ENCODE assay signal across 30 mouse cellular contexts in genomic region chr1:82766227-82766626, GRCm38 (mm10). TPM values are rescaled to one million over a fixed set of nuclear protein-coding genes. Genes with fewer than 3 reads are reported as not detected.
DNase-seq lines count a peak whose midpoint lies in the region; ATAC-seq and TF ChIP-seq lines count a peak whose summit lies in the region.
"Had no signal": no experiment of that assay in that cellular context is flagged by ENCODE, and none has a peak within 500 bp of the region (broad histone marks: within the 10 kb centered on the region; RNA-seq: fewer than 3 reads in every experiment).

No protein-coding gene starts in this region.

- WGBS in kidney, embryonic 14.5 days, result 38% methylated on average over 1 of the region's 1 CpGs
- 42% methylated on average over 1 of the region's 1 CpGs for WGBS in kidney, embryonic 16.5 days
- 37% methylated on average over 1 of the region's 1 CpGs for WGBS in intestine, embryonic 16.5 days
- WGBS in small intestine, adult 2 months, result 13% methylated on average over 1 of the region's 1 CpGs
- 84% methylated on average over 1 of the region's 1 CpGs for WGBS in midbrain, embryonic 14.5 days

- H3K4me1 ChIP-seq in kidney, embryonic 14.5 days (ENCODE audit: control insufficient read depth, insufficient read depth, low read length), result no peaks in the 10 kb centered on the region
- H3K4me1 ChIP-seq in kidney, embryonic 16.5 days (ENCODE audit: insufficient read depth, low read length), result peaks cover 4% of the 10 kb centered on the region; the same call in 1 of the 2 replicates
- H3K4me1 ChIP-seq in intestine, embryonic 16.5 days (ENCODE audit: control insufficient read depth, insufficient read depth, low read length), result 0 out of 2 replicates have a peak, but pooled peaks cover 2% of the 10 kb centered on the region
- H3K4me1 ChIP-seq in small intestine, adult 2 months (ENCODE audit: control insufficient read depth, insufficient read depth, insufficient read length, low read length), result peaks cover 13% of the 10 kb centered on the region; the same call in 1 of the 2 replicates
- H3K4me1 ChIP-seq in midbrain, embryonic 14.5 days (ENCODE audit: control insufficient read depth, insufficient read depth, low read length), result no peaks in the 10 kb centered on the region
- H3K4me1 ChIP-seq: embryonic facial prominence, embryonic 13.5 days; embryonic facial prominence, embryonic 15.5 days; forebrain, embryonic 10.5 days; forebrain, embryonic 12.5 days had no signal

- no peaks in the 10 kb centered on the region for H3K9me3 ChIP-seq in kidney, embryonic 14.5 days (ENCODE audit: control insufficient read depth, low read length)
- peaks cover 6% of the 10 kb centered on the region for H3K9me3 ChIP-seq in kidney, embryonic 16.5 days (ENCODE audit: low read length)
- no peaks in the 10 kb centered on the region for H3K9me3 ChIP-seq in intestine, embryonic 16.5 days (ENCODE audit: control insufficient read depth, low read length)
- H3K9me3 ChIP-seq in midbrain, embryonic 14.5 days (ENCODE audit: control insufficient read depth, low read length), result no peaks in the 10 kb centered on the region
- H3K9me3 ChIP-seq: embryonic facial prominence, embryonic 13.5 days; embryonic facial prominence, embryonic 15.5 days; forebrain, embryonic 10.5 days; forebrain, embryonic 12.5 days; G1E had no signal

- ATAC-seq in kidney, embryonic 14.5 days (ENCODE audit: low FRiP score, low TSS enrichment), result no peak
- ATAC-seq in kidney, embryonic 16.5 days (ENCODE audit: low FRiP score, low TSS enrichment), result no peak
- ATAC-seq in intestine, embryonic 16.5 days, result peak; percentile 67
- no peak for ATAC-seq in midbrain, embryonic 14.5 days (ENCODE audit: low FRiP score, low TSS enrichment)
- ATAC-seq: CD4-positive, CD25-positive, alpha-beta regulatory T cell, adult 4 months; forebrain, embryonic 14.5 days had no signal

- peaks cover 5% of the 10 kb centered on the region; the same call in 1 of the 2 replicates for H3K36me3 ChIP-seq in kidney, embryonic 14.5 days (ENCODE audit: control insufficient read depth, insufficient read depth, low read length)
- H3K36me3 ChIP-seq in kidney, embryonic 16.5 days (ENCODE audit: insufficient read depth, low read length), result peaks cover 10% of the 10 kb centered on the region
- H3K36me3 ChIP-seq in intestine, embryonic 16.5 days (ENCODE audit: control insufficient read depth, insufficient read depth, low read length), result peaks cover 4% of the 10 kb centered on the region; the same call in 1 of the 2 replicates
- peaks cover 26% of the 10 kb centered on the region for H3K36me3 ChIP-seq in small intestine, adult 2 months (ENCODE audit: control insufficient read depth, insufficient read depth, low read length)
- 0 out of 2 replicates have a peak, but pooled peaks cover 6% of the 10 kb centered on the region for H3K36me3 ChIP-seq in midbrain, embryonic 14.5 days (ENCODE audit: control insufficient read depth, insufficient read depth, low read length)

- H3K27ac ChIP-seq in kidney, embryonic 14.5 days (ENCODE audit: low read depth, low read length), result peak overlapping the region; percentile 17; the same call in 1 of the 2 replicates
- peak overlapping the region; percentile 7; the same call in 1 of the 2 replicates for H3K27ac ChIP-seq in kidney, embryonic 16.5 days (ENCODE audit: low read length)
- peak overlapping the region; percentile 86 for H3K27ac ChIP-seq in intestine, embryonic 16.5 days (ENCODE audit: low read length)
- H3K27ac ChIP-seq in small intestine, adult 2 months (ENCODE audit: insufficient read depth, low read depth, low read length), result peak overlapping the region; percentile 91
- H3K27ac ChIP-seq in midbrain, embryonic 14.5 days (replicated peaks; ENCODE audit: low read depth, low read length), result no peak overlapping the region
- H3K27ac ChIP-seq: embryonic facial prominence, embryonic 13.5 days; embryonic facial prominence, embryonic 15.5 days; forebrain, embryonic 10.5 days; forebrain, embryonic 12.5 days had no signal

- H3K4me2 ChIP-seq in kidney, embryonic 14.5 days (replicated peaks; ENCODE audit: low read depth, low read length), result no peak overlapping the region
- no peak overlapping the region for H3K4me2 ChIP-seq in kidney, embryonic 16.5 days (replicated peaks; ENCODE audit: low read depth, low read length)
- peak overlapping the region; percentile 34 for H3K4me2 ChIP-seq in intestine, embryonic 16.5 days (ENCODE audit: low read depth, low read length)
- no peak overlapping the region for H3K4me2 ChIP-seq in midbrain, embryonic 14.5 days (ENCODE audit: low read length)
- H3K4me2 ChIP-seq: embryonic facial prominence, embryonic 13.5 days; embryonic facial prominence, embryonic 15.5 days; forebrain, embryonic 12.5 days had no signal

- TF ChIP-seq CTCF in small intestine, adult 2 months (IDR thresholded peaks at IDR 0.05; ENCODE audit: extremely low read depth, insufficient read length, insufficient replicate concordance, low read depth, low read length), result no peak

- no peaks in the 10 kb centered on the region for H3K27me3 ChIP-seq in kidney, embryonic 14.5 days (ENCODE audit: control insufficient read depth, insufficient read depth, low read length)
- no peaks in the 10 kb centered on the region for H3K27me3 ChIP-seq in kidney, embryonic 16.5 days (ENCODE audit: insufficient read depth, low read length)
- no peaks in the 10 kb centered on the region for H3K27me3 ChIP-seq in intestine, embryonic 16.5 days (replicated peaks; ENCODE audit: control insufficient read depth, insufficient read depth, low read length)
- H3K27me3 ChIP-seq in small intestine, adult 2 months (ENCODE audit: control insufficient read depth, insufficient read depth, low read length), result no peaks in the 10 kb centered on the region
- H3K27me3 ChIP-seq in midbrain, embryonic 14.5 days (ENCODE audit: control insufficient read depth, insufficient read depth, low read length), result no peaks in the 10 kb centered on the region
- H3K27me3 ChIP-seq: CH12.LX; embryonic facial prominence, embryonic 13.5 days; embryonic facial prominence, embryonic 15.5 days; forebrain, embryonic 12.5 days had no signal

- no peak for DNase-seq in kidney, adult 18-20 months
- no peak for DNase-seq in kidney, postnatal 25 days
- no peak for DNase-seq in midbrain, embryonic 14.5 days
- DNase-seq in Muller cell, postnatal 12 days (ENCODE audit: inconsistent ontology term), result no peak
- DNase-seq: adrenal gland, adult 2 months; adrenal gland, postnatal 10 days; adrenal gland, postnatal 25 days; B cell, adult 2 months; cerebellum, adult 11 months; cerebellum, adult 18-20 months; cerebellum, adult 8-10 months; cerebellum, adult 9-11 months; cerebellum, postnatal 14 days; cerebellum, postnatal 36 days; embryo, embryonic 11 days had no signal

- no peak for TF ChIP-seq POLR2A in small intestine, adult 2 months (IDR thresholded peaks at IDR 0.05; ENCODE audit: low read depth, low read length)

- H3K4me3 ChIP-seq in kidney, embryonic 14.5 days (ENCODE audit: low read length), result no peak overlapping the region
- no peak overlapping the region for H3K4me3 ChIP-seq in kidney, embryonic 16.5 days (ENCODE audit: low read length)
- H3K4me3 ChIP-seq in intestine, embryonic 16.5 days (ENCODE audit: low read length), result peak overlapping the region; percentile 53
- peak overlapping the region; percentile 10; the same call in 1 of the 2 replicates for H3K4me3 ChIP-seq in small intestine, adult 2 months (ENCODE audit: low read depth, low read length)
- H3K4me3 ChIP-seq in midbrain, embryonic 14.5 days (replicated peaks; ENCODE audit: low read depth, low read length), result no peak overlapping the region
- H3K4me3 ChIP-seq: embryonic facial prominence, embryonic 13.5 days; embryonic facial prominence, embryonic 15.5 days; erythroblast, embryonic 14.5 days; forebrain, embryonic 10.5 days; forebrain, embryonic 12.5 days had no signal

- H3K9ac ChIP-seq in kidney, embryonic 14.5 days (ENCODE audit: low read depth, low read length), result no peak overlapping the region
- H3K9ac ChIP-seq in kidney, embryonic 16.5 days (replicated peaks; ENCODE audit: low read length), result no peak overlapping the region
- no peak overlapping the region; the same call in 1 of the 2 replicates for H3K9ac ChIP-seq in intestine, embryonic 16.5 days (ENCODE audit: low read depth, low read length)
- no peak overlapping the region for H3K9ac ChIP-seq in midbrain, embryonic 14.5 days (replicated peaks; ENCODE audit: low read length)
- H3K9ac ChIP-seq: embryonic facial prominence, embryonic 13.5 days; embryonic facial prominence, embryonic 15.5 days; forebrain, embryonic 12.5 days had no signal

RNA-seq across cellular contexts. Expression of gene Tm4sf20, which starts 2.0 kb away (rescaled TPM):
- polyA plus RNA-seq in kidney, embryonic 14.5 days (2014; fragmentation: Nextera tagmentation; extraction: Ambion mirVana), result 3.8 TPM in 2 replicates
- 1.1 and 1.7 TPM in 2 replicates for polyA plus RNA-seq in kidney, embryonic 16.5 days (2015; fragmentation: Nextera tagmentation; extraction: Ambion mirVana)
- 201 and 234 TPM in 2 replicates for polyA plus RNA-seq in intestine, embryonic 16.5 days (2015; fragmentation: Nextera tagmentation; extraction: Ambion mirVana)
- 38.1 and 224 TPM in 2 replicates for polyA plus RNA-seq in small intestine, adult 2 months (2012; rRNA removed)
- polyA plus RNA-seq in midbrain, embryonic 14.5 days (2014; fragmentation: Nextera tagmentation; extraction: Ambion mirVana), result 0.38 TPM in 1 of 2 replicates, not detected in the other
- polyA plus RNA-seq: adrenal gland, adult 2 months; brain, embryonic 14.5 days; embryonic facial prominence, embryonic 11.5 days; erythroblast, embryonic 14.5 days; forebrain, embryonic 10.5 days; forebrain, embryonic 14.5 days; G1E had no signal

RNA-seq across cellular contexts. Expression of gene Gm47791, which starts 4.8 kb away (rescaled TPM):
- not detected in 2 replicates for polyA plus RNA-seq in kidney, embryonic 14.5 days (2014; fragmentation: Nextera tagmentation; extraction: Ambion mirVana)
- polyA plus RNA-seq in kidney, embryonic 16.5 days (2015; fragmentation: Nextera tagmentation; extraction: Ambion mirVana), result not detected in 2 replicates
- polyA plus RNA-seq in intestine, embryonic 16.5 days (2015; fragmentation: Nextera tagmentation; extraction: Ambion mirVana), result not detected in 2 replicates
- not detected in 2 replicates for polyA plus RNA-seq in small intestine, adult 2 months (2012; rRNA removed)
- not detected in 2 replicates for polyA plus RNA-seq in midbrain, embryonic 14.5 days (2014; fragmentation: Nextera tagmentation; extraction: Ambion mirVana)
- polyA plus RNA-seq: adrenal gland, adult 2 months; brain, embryonic 14.5 days; CD4-positive, CD25-positive, alpha-beta regulatory T cell, adult 4 months; embryonic facial prominence, embryonic 11.5 days; embryonic facial prominence, embryonic 13.5 days; erythroblast, embryonic 14.5 days; forebrain, embryonic 10.5 days; forebrain, embryonic 12.5 days; forebrain, embryonic 14.5 days; G1E had no signal

RNA-seq across cellular contexts. Expression of gene Mff, which starts 41.5 kb away (rescaled TPM):
- polyA plus RNA-seq in kidney, embryonic 14.5 days (2014; fragmentation: Nextera tagmentation; extraction: Ambion mirVana), result 238 and 239 TPM in 2 replicates
- polyA plus RNA-seq in kidney, embryonic 16.5 days (2015; fragmentation: Nextera tagmentation; extraction: Ambion mirVana), result 217 and 253 TPM in 2 replicates
- polyA plus RNA-seq in intestine, embryonic 16.5 days (2015; fragmentation: Nextera tagmentation; extraction: Ambion mirVana), result 166 and 173 TPM in 2 replicates
- polyA plus RNA-seq in small intestine, adult 2 months (2012; rRNA removed), result 22.3 and 31.7 TPM in 2 replicates
- polyA plus RNA-seq in midbrain, embryonic 14.5 days (2014; fragmentation: Nextera tagmentation; extraction: Ambion mirVana), result 449 and 463 TPM in 2 replicates

Comparison
In these comparisons a context has a peak if more than half of its experiments do, and no peak if none do; other contexts are left out.
1. H3K4me3 ChIP-seq: peak in intestine, embryonic 16.5 days (single experiment) and small intestine, adult 2 months (single experiment); none in kidney, embryonic 14.5 days (single experiment), kidney, embryonic 16.5 days (single experiment) and midbrain, embryonic 14.5 days (single experiment).